Mouse (Mus musculus): Measurements from ENCODE around the gene Psd. TPM values are rescaled to one million over a fixed set of nuclear protein-coding genes. Genes with fewer than 3 reads are reported as not detected.

The Psd gene
- total and polyA plus RNA-seq, 2 experiments: 0.46 to 0.57 TPM

GRCm38 (mm10) chr19:46313116-46313515 lies 13.8 kb downstream of the Psd start:
- H3K4me3 ChIP-seq (ENCODE audit: insufficient read depth, low read depth, low read length): no peak overlapping the region
- H3K79me2 ChIP-seq (ENCODE audit: control insufficient read depth, insufficient read depth, low read length): no peaks in the 10 kb centered on the region
- no peak overlapping the region for H3K9ac ChIP-seq (ENCODE audit: low read depth, low read length)
- peaks cover 24% of the 10 kb centered on the region for H3K27me3 ChIP-seq (ENCODE audit: control insufficient read depth, insufficient read depth, low read length)
- no peaks in the 10 kb centered on the region; the same call in 1 of the 2 replicates for H3K36me3 ChIP-seq (ENCODE audit: control insufficient read depth, insufficient read depth, low read length)
- H3K4me1 ChIP-seq (ENCODE audit: control insufficient read depth, insufficient read depth, low read length): no peaks in the 10 kb centered on the region
- no peak overlapping the region for H3K27ac ChIP-seq (replicated peaks; ENCODE audit: insufficient read depth, low read depth, low read length)
- WGBS: 93% methylated on average over 9 of the region's 9 CpGs
- DNase-seq (ENCODE audit: extremely low read depth, low read depth, low spot score): no peak
- TF ChIP-seq CTCF (IDR thresholded peaks at IDR 0.05; ENCODE audit: low read depth, low read length): no peak
- no peak for TF ChIP-seq POLR2A (IDR thresholded peaks at IDR 0.05; ENCODE audit: extremely low read depth, insufficient read depth, low read length)

- H3K4me1 ChIP-seq (ENCODE audit: control insufficient read depth, insufficient read depth, low read length): no peaks in the 10 kb centered on the region
- no peak overlapping the region for H3K4me3 ChIP-seq (ENCODE audit: insufficient read depth, low read depth, low read length)
- no peak for DNase-seq (ENCODE audit: extremely low read depth, low read depth, low spot score)
- H3K79me2 ChIP-seq (ENCODE audit: control insufficient read depth, insufficient read depth, low read length): no peaks in the 10 kb centered on the region
- H3K27ac ChIP-seq (replicated peaks; ENCODE audit: insufficient read depth, low read depth, low read length): no peak overlapping the region
- H3K36me3 ChIP-seq (ENCODE audit: control insufficient read depth, insufficient read depth, low read length): no peaks in the 10 kb centered on the region; the same call in 1 of the 2 replicates
- no peak for TF ChIP-seq CTCF (IDR thresholded peaks at IDR 0.05; ENCODE audit: low read depth, low read length)
- no peak for TF ChIP-seq POLR2A (IDR thresholded peaks at IDR 0.05; ENCODE audit: extremely low read depth, insufficient read depth, low read length)
- H3K27me3 ChIP-seq (ENCODE audit: control insufficient read depth, insufficient read depth, low read length): peaks cover 21% of the 10 kb centered on the region
- 95% methylated on average over 21 of the region's 21 CpGs for WGBS
- H3K9ac ChIP-seq (ENCODE audit: low read depth, low read length): no peak overlapping the region
Measured at GRCm38 (mm10) chr19:46312566-46312965, 14.4 kb downstream of the Psd start.

GRCm38 (mm10) chr19:46311341-46311740 lies 15.6 kb downstream of the Psd start:
- TF ChIP-seq POLR2A (IDR thresholded peaks at IDR 0.05; ENCODE audit: extremely low read depth, insufficient read depth, low read length) (no peak), CTCF (IDR thresholded peaks at IDR 0.05; ENCODE audit: low read depth, low read length) (no peak)
- DNase-seq (ENCODE audit: extremely low read depth, low read depth, low spot score): no peak
- WGBS: 96% methylated on average over 9 of the region's 9 CpGs
- H3K27ac ChIP-seq (replicated peaks; ENCODE audit: insufficient read depth, low read depth, low read length): no peak overlapping the region
- H3K4me3 ChIP-seq (ENCODE audit: insufficient read depth, low read depth, low read length): no peak overlapping the region
- no peaks in the 10 kb centered on the region; the same call in 1 of the 2 replicates for H3K36me3 ChIP-seq (ENCODE audit: control insufficient read depth, insufficient read depth, low read length)
- no peaks in the 10 kb centered on the region for H3K79me2 ChIP-seq (ENCODE audit: control insufficient read depth, insufficient read depth, low read length)
- H3K9ac ChIP-seq (ENCODE audit: low read depth, low read length): no peak overlapping the region
- peaks cover 9% of the 10 kb centered on the region for H3K27me3 ChIP-seq (ENCODE audit: control insufficient read depth, insufficient read depth, low read length)
- H3K4me1 ChIP-seq (ENCODE audit: control insufficient read depth, insufficient read depth, low read length): no peaks in the 10 kb centered on the region

- H3K4me1 ChIP-seq (ENCODE audit: control insufficient read depth, insufficient read depth, low read length): 0 out of 2 replicates have a peak, but pooled peaks cover 3% of the 10 kb centered on the region
Measured at GRCm38 (mm10) chr19:46310312-46310865, 16.6 kb downstream of the Psd start.

GRCm38 (mm10) chr19:46309651-46310305 lies 17.2 kb downstream of the Psd start:
- DNase-seq (ENCODE audit: extremely low read depth, low read depth, low spot score): no peak
- peaks cover 7% of the 10 kb centered on the region for H3K27me3 ChIP-seq (ENCODE audit: control insufficient read depth, insufficient read depth, low read length)
- H3K4me1 ChIP-seq (ENCODE audit: control insufficient read depth, insufficient read depth, low read length): 0 out of 2 replicates have a peak, but pooled peaks cover 3% of the 10 kb centered on the region

More at GRCm38 (mm10) chr19:46310312-46310865, 16.6 kb downstream of the Psd start:
- Histone ChIP-seq H3K27ac (replicated peaks; ENCODE audit: insufficient read depth, low read depth, low read length) (no peak overlapping the region), H3K79me2 (ENCODE audit: control insufficient read depth, insufficient read depth, low read length) (no peaks in the 10 kb centered on the region), H3K4me3 (ENCODE audit: insufficient read depth, low read depth, low read length) (no peak overlapping the region), H3K27me3 (ENCODE audit: control insufficient read depth, insufficient read depth, low read length) (peaks cover 8% of the 10 kb centered on the region), H3K36me3 (ENCODE audit: control insufficient read depth, insufficient read depth, low read length) (no peaks in the 10 kb centered on the region; the same call in 1 of the 2 replicates), H3K9ac (ENCODE audit: low read depth, low read length) (no peak overlapping the region)
- DNase-seq (ENCODE audit: extremely low read depth, low read depth, low spot score): no peak
- WGBS: 98% methylated on average over 12 of the region's 12 CpGs
- no peak for TF ChIP-seq CTCF (IDR thresholded peaks at IDR 0.05; ENCODE audit: low read depth, low read length)
- TF ChIP-seq POLR2A (IDR thresholded peaks at IDR 0.05; ENCODE audit: extremely low read depth, insufficient read depth, low read length): no peak

More at GRCm38 (mm10) chr19:46309651-46310305, 17.2 kb downstream of the Psd start:
- Histone ChIP-seq H3K4me3 (ENCODE audit: insufficient read depth, low read depth, low read length) (no peak overlapping the region), H3K9ac (ENCODE audit: low read depth, low read length) (no peak overlapping the region), H3K27ac (replicated peaks; ENCODE audit: insufficient read depth, low read depth, low read length) (no peak overlapping the region), H3K79me2 (ENCODE audit: control insufficient read depth, insufficient read depth, low read length) (no peaks in the 10 kb centered on the region), H3K36me3 (ENCODE audit: control insufficient read depth, insufficient read depth, low read length) (no peaks in the 10 kb centered on the region; the same call in 1 of the 2 replicates)
- 87% methylated on average over 21 of the region's 21 CpGs for WGBS
- TF ChIP-seq CTCF (IDR thresholded peaks at IDR 0.05; ENCODE audit: low read depth, low read length) (no peak), POLR2A (IDR thresholded peaks at IDR 0.05; ENCODE audit: extremely low read depth, insufficient read depth, low read length) (no peak)

Measured in liver, adult 2 months (tissue).